Mouse (Mus musculus) spleen, adult 2 months (tissue): Measurements from ENCODE around the gene Olfr464.

Source experiments
- CTCF ChIP-seq: fragments of 200-500 bp; IDR thresholded peaks from 2 replicates; pipeline ENCODE4 v1.5.1; 2011; ENCODE audit warnings: mild to moderate bottlenecking, inconsistent platforms; ENCODE audit not compliant: insufficient read depth, insufficient read length, insufficient replicate concordance; ENCODE audit errors: extremely low read depth
- POLR2A ChIP-seq: fragments of 200-500 bp; IDR thresholded peaks from 2 replicates; pipeline ENCODE4 v1.6.1; 2011; ENCODE audit warnings: low read depth, low read length, inconsistent platforms

- peak; percentile 25; the same call in 1 of the 2 replicates for TF ChIP-seq CTCF
- TF ChIP-seq POLR2A, result no peak
Measured at GRCm38 (mm10) chr11:87949990-87950389, 29.2 kb upstream of the Olfr464 start.
